8 mouse cellular contexts compared by ENCODE assay signal in genomic region chr2:50066968-50067315, GRCm38 (mm10). TPM values are rescaled to one million over a fixed set of nuclear protein-coding genes. Genes with fewer than 3 reads are reported as not detected.
A peak's percentile ranks its signal among the peaks of the same experiment; 100 is the strongest.
DNase-seq lines count a peak whose midpoint lies in the region; ATAC-seq and TF ChIP-seq lines count a peak whose summit lies in the region.

No protein-coding gene starts in this region.

- peaks cover 15% of the 10 kb centered on the region; the same call in 1 of the 2 replicates for H3K4me1 ChIP-seq in heart, embryonic 11.5 days (ENCODE audit: control insufficient read depth, insufficient read depth, low read length)
- peaks cover 29% of the 10 kb centered on the region for H3K4me1 ChIP-seq in forebrain, embryonic 15.5 days
- no peaks in the 10 kb centered on the region for H3K4me1 ChIP-seq in liver, embryonic 14.5 days (replicated peaks; ENCODE audit: control insufficient read depth in 2 of 2, insufficient read depth in 2 of 2, low read length in 1 of 2)

- peak overlapping the region; percentile 80 for H3K4me3 ChIP-seq in heart, embryonic 11.5 days (ENCODE audit: low read depth, low read length)
- H3K4me3 ChIP-seq in forebrain, embryonic 15.5 days: peak overlapping the region; percentile 87
- peak overlapping the region; percentile 26 to 51 for H3K4me3 ChIP-seq in liver, embryonic 14.5 days (ENCODE audit: insufficient read depth in 1 of 2, low read depth in 2 of 2, low read length in 2 of 2)

- no peak for TF ChIP-seq CTCF in liver, embryonic 14.5 days (IDR thresholded peaks at IDR 0.05; ENCODE audit: low read depth)

- TF ChIP-seq EP300 in liver, embryonic 14.5 days (IDR thresholded peaks at IDR 0.05; ENCODE audit: low read depth): no peak

- WGBS in heart, embryonic 11.5 days (ENCODE audit: insufficient replicate concordance): under 1% methylated on average over 9 of the region's 9 CpGs
- WGBS in forebrain, embryonic 15.5 days: under 1% methylated on average over 9 of the region's 9 CpGs
- WGBS in liver, embryonic 14.5 days (ENCODE audit: insufficient replicate concordance): under 1% methylated on average over 9 of the region's 9 CpGs

- peak overlapping the region; percentile 41; the same call in 1 of the 2 replicates for H3K27ac ChIP-seq in heart, embryonic 11.5 days (ENCODE audit: low read depth, low read length)
- peak overlapping the region; percentile 38; the same call in 1 of the 2 replicates for H3K27ac ChIP-seq in forebrain, embryonic 15.5 days (replicated peaks)
- H3K27ac ChIP-seq in liver, embryonic 14.5 days: no peak overlapping the region

- H3K4me2 ChIP-seq in heart, embryonic 11.5 days: peak overlapping the region; percentile 69
- peak overlapping the region; percentile 98 for H3K4me2 ChIP-seq in forebrain, embryonic 15.5 days (replicated peaks)
- H3K4me2 ChIP-seq in liver, embryonic 14.5 days (ENCODE audit: low read depth): peak overlapping the region; percentile 61

- DNase-seq in heart, adult 9 months (ENCODE audit: low spot score in 2 of 2): no peak
- peak; percentile 9 for DNase-seq in 3134 (ENCODE audit: extremely low read depth, insufficient read length, low spot score)
- DNase-seq in liver, embryonic 14.5 days (ENCODE audit: low read depth in 3 of 3, low spot score in 3 of 3): no peak
- DNase-seq in embryo, embryonic 9.5 days (ENCODE audit: extremely low spot score): no peak
- DNase-seq in cerebellum, postnatal 36 days: no peak
- no peak for DNase-seq in right cerebral cortex, adult 18-20 months

- H3K9ac ChIP-seq in heart, embryonic 11.5 days (ENCODE audit: low read depth, low read length): peak overlapping the region; percentile 65
- peak overlapping the region; percentile 60 for H3K9ac ChIP-seq in forebrain, embryonic 15.5 days (replicated peaks)
- no peak overlapping the region for H3K9ac ChIP-seq in liver, embryonic 14.5 days (replicated peaks)

- no peaks in the 10 kb centered on the region for H3K9me3 ChIP-seq in heart, embryonic 11.5 days (replicated peaks; ENCODE audit: control insufficient read depth, low read length)
- H3K9me3 ChIP-seq in forebrain, embryonic 15.5 days: no peaks in the 10 kb centered on the region
- no peaks in the 10 kb centered on the region for H3K9me3 ChIP-seq in liver, embryonic 14.5 days (ENCODE audit: control insufficient read depth, low read length)

- ATAC-seq in heart, embryonic 11.5 days (replicated peaks; ENCODE audit: insufficient number of reproducible peaks, low FRiP score, low TSS enrichment): no peak
- ATAC-seq in forebrain, embryonic 15.5 days (replicated peaks): no peak
- ATAC-seq in liver, embryonic 14.5 days (ENCODE audit: insufficient read depth): no peak

- no peaks in the 10 kb centered on the region for H3K27me3 ChIP-seq in heart, embryonic 11.5 days (ENCODE audit: control insufficient read depth, insufficient read depth, low read length)
- H3K27me3 ChIP-seq in forebrain, embryonic 15.5 days: no peaks in the 10 kb centered on the region
- peaks cover 21% of the 10 kb centered on the region for H3K27me3 ChIP-seq in liver, embryonic 14.5 days (ENCODE audit: control insufficient read depth, insufficient read depth, low read length)

- no peaks in the 10 kb centered on the region for H3K36me3 ChIP-seq in heart, embryonic 11.5 days (ENCODE audit: control insufficient read depth, insufficient read depth, low read length)
- H3K36me3 ChIP-seq in forebrain, embryonic 15.5 days: no peaks in the 10 kb centered on the region
- no peaks in the 10 kb centered on the region for H3K36me3 ChIP-seq in liver, embryonic 14.5 days (replicated peaks; ENCODE audit: control insufficient read depth, insufficient read depth, low read depth)

RNA-seq across cellular contexts. Expression of gene Lypd6, which starts 0.7 kb away (rescaled TPM):
- polyA plus RNA-seq in heart, embryonic 11.5 days (2014; fragmentation: Nextera tagmentation; extraction: Ambion mirVana): 10.1 and 10.3 TPM in 2 replicates
- polyA plus RNA-seq in forebrain, embryonic 15.5 days (2015; fragmentation: Nextera tagmentation; extraction: Ambion mirVana): 12.7 and 14.6 TPM in 2 replicates
- polyA plus RNA-seq in liver, embryonic 14.5 days (2012; rRNA removed): 0.09 and 0.19 TPM in 2 replicates
- 0.18 TPM in 2 replicates for polyA plus RNA-seq in liver, embryonic 14.5 days (2014; fragmentation: Nextera tagmentation; extraction: Ambion mirVana)
